Mouse (Mus musculus) retina, adult 2 months (tissue): Measurements from ENCODE around the gene Chad.
A peak's percentile ranks its signal among the peaks of the same experiment; 100 is the strongest.

Experiments
- DNase-seq: peaks from one replicate; pipeline ENCODE4 v3.0.0-alpha.2; 2012; ENCODE audit warnings: low read depth, low spot score

Chad gene

GRCm38 (mm10) chr11:94566534-94566933, 1.7 kb downstream of the Chad start:
- no peak for DNase-seq

GRCm38 (mm10) chr11:94567326-94567725, 2.5 kb downstream of the Chad start:
- no peak for DNase-seq

- no peak for DNase-seq
These were observed 5.8 kb downstream of the Chad start for GRCm38 (mm10) chr11:94570612-94571011.

- no peak for DNase-seq
These were observed 7.0 kb downstream of the Chad start for GRCm38 (mm10) chr11:94571850-94572249.

- no peak for DNase-seq
These were observed 9.7 kb downstream of the Chad start for GRCm38 (mm10) chr11:94574560-94574959.

- DNase-seq: no peak
These were observed 10.2 kb downstream of the Chad start for GRCm38 (mm10) chr11:94575036-94575435.

GRCm38 (mm10) chr11:94576361-94576760, 11.5 kb downstream of the Chad start:
- no peak for DNase-seq

GRCm38 (mm10) chr11:94580111-94580740, 15.4 kb downstream of the Chad start:
- DNase-seq: no peak

- no peak for DNase-seq
These were observed 20.2 kb downstream of the Chad start for GRCm38 (mm10) chr11:94585091-94585490.

- no peak for DNase-seq
These were observed 22.7 kb downstream of the Chad start for GRCm38 (mm10) chr11:94587511-94587910.

- DNase-seq: no peak
These were observed 31.5 kb downstream of the Chad start for GRCm38 (mm10) chr11:94596311-94596852.

GRCm38 (mm10) chr11:94597319-94597718, 32.5 kb downstream of the Chad start:
- DNase-seq: no peak

GRCm38 (mm10) chr11:94598437-94599120, 33.7 kb downstream of the Chad start:
- no peak for DNase-seq

GRCm38 (mm10) chr11:94600447-94600846, 35.6 kb downstream of the Chad start:
- no peak for DNase-seq

GRCm38 (mm10) chr11:94601321-94602281, 36.8 kb downstream of the Chad start, which contains the start of gene Acsf2:
TSS of gene Acsf2 (minus strand) at chr11:94601871.
- DNase-seq: no peak

- no peak for DNase-seq
These were observed 37.6 kb downstream of the Chad start for GRCm38 (mm10) chr11:94602356-94602955.

- DNase-seq: no peak
These were observed 46.2 kb downstream of the Chad start for GRCm38 (mm10) chr11:94610744-94611740.

GRCm38 (mm10) chr11:94614603-94615002, 49.8 kb downstream of the Chad start:
- no peak for DNase-seq

- DNase-seq: peak; percentile 23
These were observed 50.6 kb downstream of the Chad start for GRCm38 (mm10) chr11:94615494-94615893.

GRCm38 (mm10) chr11:94617646-94618045, 52.8 kb downstream of the Chad start:
- DNase-seq: no peak
